Mouse (Mus musculus): Measurements from ENCODE around the gene Doc2b. TPM values are rescaled to one million over a fixed set of nuclear protein-coding genes. Genes with fewer than 3 reads are reported as not detected.

Doc2b gene
- polyA plus RNA-seq, 1 experiment from 2014 or later: 3.4 TPM

DNA sequence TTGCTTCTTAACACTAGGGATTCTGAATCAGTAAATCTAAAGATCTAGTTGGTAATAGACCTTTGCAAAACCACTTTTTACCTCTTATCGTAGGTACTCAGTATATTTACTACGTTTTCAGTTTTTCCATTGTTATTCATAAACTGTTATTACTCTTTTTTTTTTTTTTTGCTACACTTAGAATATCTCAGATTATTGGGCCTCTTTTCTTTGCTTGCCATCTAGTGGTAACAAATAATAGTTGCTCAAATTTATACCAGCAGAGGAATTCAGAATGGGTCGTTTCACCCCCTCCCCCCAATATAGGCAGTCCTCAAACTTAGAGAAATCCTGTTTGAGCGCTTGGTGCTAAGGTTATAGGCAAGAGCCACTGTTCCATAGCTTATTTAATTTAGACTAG lies 44.8 kb downstream of the Doc2b start:
- Histone ChIP-seq H3K4me2 (no peak overlapping the region), H3K27me3 (no peaks in the 10 kb centered on the region), H3K9me3 (no peaks in the 10 kb centered on the region), H3K9ac (no peak overlapping the region), H3K4me1 (replicated peaks) (peaks cover 44% of the 10 kb centered on the region), H3K27ac (replicated peaks) (no peak overlapping the region), H3K36me3 (no peaks in the 10 kb centered on the region), H3K4me3 (no peak overlapping the region)
- ATAC-seq (ENCODE audit: low FRiP score, low read depth): no peak
- 74% methylated on average over 4 of the region's 4 CpGs for whole genome bisulfite sequencing

DNA sequence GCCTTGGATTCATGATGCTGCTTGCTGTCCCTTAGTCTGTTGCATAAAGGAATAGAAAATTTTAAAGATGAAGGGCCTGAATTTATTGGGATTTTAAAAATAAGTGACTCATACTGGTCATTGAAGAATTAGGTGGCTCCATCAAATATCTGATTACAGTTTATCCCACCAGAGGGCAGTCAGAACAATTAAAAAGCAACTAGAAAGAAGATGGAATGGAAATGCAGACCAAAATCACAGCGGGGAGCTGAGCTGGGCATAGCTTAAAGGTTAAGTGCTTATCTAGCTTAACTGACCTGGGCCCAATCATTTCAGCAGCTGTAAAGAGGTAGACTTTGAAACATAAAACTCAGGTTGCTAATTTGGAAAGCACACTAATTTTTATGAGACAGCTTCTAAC lies 45.3 kb downstream of the Doc2b start:
- H3K4me1 ChIP-seq (replicated peaks): peaks cover 44% of the 10 kb centered on the region

DNA sequence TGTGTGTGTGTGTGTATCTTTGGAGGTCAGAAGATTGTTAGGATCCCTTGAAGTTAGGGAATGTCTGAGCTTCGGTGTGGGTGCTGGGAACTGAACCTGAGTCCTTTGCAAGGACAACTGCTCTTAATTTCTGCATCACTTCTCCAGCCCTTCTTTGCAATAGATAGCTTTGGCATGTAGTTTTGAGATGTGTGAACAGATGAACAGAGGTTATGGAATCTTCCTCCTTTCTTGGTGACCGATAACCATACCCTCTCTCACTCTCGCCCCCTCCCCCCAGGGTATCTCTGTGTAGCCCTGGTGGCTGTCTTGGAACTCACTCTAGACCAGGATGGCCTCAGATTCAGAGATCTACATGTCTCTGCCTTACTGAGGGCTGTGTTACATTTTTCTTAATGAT lies 51.1 kb downstream of the Doc2b start:
- ATAC-seq (ENCODE audit: low FRiP score, low read depth): no peak
- Histone ChIP-seq H3K4me2 (no peak overlapping the region), H3K4me1 (replicated peaks) (peaks cover 53% of the 10 kb centered on the region), H3K36me3 (no peaks in the 10 kb centered on the region), H3K9me3 (no peaks in the 10 kb centered on the region), H3K27me3 (no peaks in the 10 kb centered on the region), H3K9ac (no peak overlapping the region), H3K27ac (replicated peaks) (no peak overlapping the region), H3K4me3 (no peak overlapping the region)
- 97% methylated on average over 3 of the region's 3 CpGs for WGBS

More for the DNA sequence above, 45.3 kb downstream of the Doc2b start:
- Histone ChIP-seq H3K9ac (no peak overlapping the region), H3K9me3 (no peaks in the 10 kb centered on the region), H3K4me2 (no peak overlapping the region), H3K36me3 (no peaks in the 10 kb centered on the region), H3K4me3 (no peak overlapping the region), H3K27me3 (no peaks in the 10 kb centered on the region), H3K27ac (replicated peaks) (no peak overlapping the region)
- no peak for ATAC-seq (ENCODE audit: low FRiP score, low read depth)
- WGBS: 63% methylated on average over 1 of the region's 1 CpGs

GRCm38 (mm10) chr11:75741615-75742014 lies 54.2 kb downstream of the Doc2b start:
- Histone ChIP-seq H3K4me1 (replicated peaks) (peaks cover 46% of the 10 kb centered on the region), H3K27ac (replicated peaks) (no peak overlapping the region)
- WGBS: 81% methylated on average over 3 of the region's 3 CpGs

GRCm38 (mm10) chr11:75740204-75740603 lies 55.6 kb downstream of the Doc2b start:
- peaks cover 59% of the 10 kb centered on the region for H3K4me1 ChIP-seq (replicated peaks)

More at GRCm38 (mm10) chr11:75741615-75742014, 54.2 kb downstream of the Doc2b start:
- no peak overlapping the region for H3K4me3 ChIP-seq
- no peak overlapping the region for H3K9ac ChIP-seq
- H3K4me2 ChIP-seq: no peak overlapping the region
- ATAC-seq (ENCODE audit: low FRiP score, low read depth): no peak
- H3K9me3 ChIP-seq: no peaks in the 10 kb centered on the region
- H3K36me3 ChIP-seq: no peaks in the 10 kb centered on the region
- no peaks in the 10 kb centered on the region for H3K27me3 ChIP-seq

GRCm38 (mm10) chr11:75738477-75738821 lies 57.4 kb downstream of the Doc2b start:
- Histone ChIP-seq H3K36me3 (no peaks in the 10 kb centered on the region), H3K4me3 (no peak overlapping the region), H3K9ac (no peak overlapping the region), H3K9me3 (no peaks in the 10 kb centered on the region), H3K4me1 (replicated peaks) (peaks cover 66% of the 10 kb centered on the region), H3K27ac (replicated peaks) (no peak overlapping the region), H3K27me3 (no peaks in the 10 kb centered on the region), H3K4me2 (no peak overlapping the region)
- no peak for ATAC-seq (ENCODE audit: low FRiP score, low read depth)
- 95% methylated on average over 7 of the region's 7 CpGs for WGBS

More at GRCm38 (mm10) chr11:75740204-75740603, 55.6 kb downstream of the Doc2b start:
- no peak overlapping the region for H3K9ac ChIP-seq
- ATAC-seq (ENCODE audit: low FRiP score, low read depth): no peak
- no peaks in the 10 kb centered on the region for H3K36me3 ChIP-seq
- H3K27ac ChIP-seq (replicated peaks): no peak overlapping the region
- H3K4me2 ChIP-seq: no peak overlapping the region
- H3K4me3 ChIP-seq: no peak overlapping the region
- H3K9me3 ChIP-seq: no peaks in the 10 kb centered on the region
- 68% methylated on average over 3 of the region's 3 CpGs for WGBS
- H3K27me3 ChIP-seq: no peaks in the 10 kb centered on the region

- peaks cover 66% of the 10 kb centered on the region for H3K4me1 ChIP-seq (replicated peaks)
- no peaks in the 10 kb centered on the region for H3K9me3 ChIP-seq
- no peak for ATAC-seq (ENCODE audit: low FRiP score, low read depth)
- no peaks in the 10 kb centered on the region for H3K27me3 ChIP-seq
- H3K36me3 ChIP-seq: no peaks in the 10 kb centered on the region
- WGBS: 88% methylated on average over 2 of the region's 2 CpGs
- 0 out of 2 replicates have a peak overlapping the region, but pooled peaks have one; percentile 21 for H3K4me2 ChIP-seq
- H3K9ac ChIP-seq: no peak overlapping the region
- no peak overlapping the region for H3K27ac ChIP-seq (replicated peaks)
- no peak overlapping the region for H3K4me3 ChIP-seq
Measured at GRCm38 (mm10) chr11:75737806-75738476, 57.9 kb downstream of the Doc2b start.

DNA sequence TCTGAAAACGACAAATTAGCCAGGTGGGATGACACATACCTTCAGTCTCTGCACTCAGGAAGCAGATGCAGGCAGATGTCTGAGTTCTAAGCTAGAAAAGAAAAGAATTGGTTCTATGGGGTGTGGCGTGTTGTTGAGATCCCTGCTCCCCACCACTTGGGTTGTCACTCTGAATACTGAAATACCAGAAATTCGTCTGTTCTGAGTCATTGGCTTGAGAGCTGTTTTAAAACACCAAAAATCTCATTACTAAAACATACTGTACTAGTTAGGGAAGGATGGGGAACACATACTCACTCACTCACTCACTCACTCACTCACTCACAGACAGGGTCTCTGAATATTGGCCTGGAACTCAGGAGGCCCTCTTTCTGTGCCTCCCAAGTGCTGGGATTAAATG lies 58.9 kb downstream of the Doc2b start:
- H3K4me2 ChIP-seq: peak overlapping the region; percentile 35
- no peaks in the 10 kb centered on the region for H3K9me3 ChIP-seq
- ATAC-seq (ENCODE audit: low FRiP score, low read depth): no peak
- no peaks in the 10 kb centered on the region for H3K36me3 ChIP-seq
- no peak overlapping the region for H3K4me3 ChIP-seq
- no peak overlapping the region for H3K9ac ChIP-seq
- peaks cover 63% of the 10 kb centered on the region for H3K4me1 ChIP-seq (replicated peaks)
- no peak overlapping the region for H3K27ac ChIP-seq (replicated peaks)
- WGBS: 65% methylated on average over 3 of the region's 3 CpGs
- H3K27me3 ChIP-seq: no peaks in the 10 kb centered on the region

DNA sequence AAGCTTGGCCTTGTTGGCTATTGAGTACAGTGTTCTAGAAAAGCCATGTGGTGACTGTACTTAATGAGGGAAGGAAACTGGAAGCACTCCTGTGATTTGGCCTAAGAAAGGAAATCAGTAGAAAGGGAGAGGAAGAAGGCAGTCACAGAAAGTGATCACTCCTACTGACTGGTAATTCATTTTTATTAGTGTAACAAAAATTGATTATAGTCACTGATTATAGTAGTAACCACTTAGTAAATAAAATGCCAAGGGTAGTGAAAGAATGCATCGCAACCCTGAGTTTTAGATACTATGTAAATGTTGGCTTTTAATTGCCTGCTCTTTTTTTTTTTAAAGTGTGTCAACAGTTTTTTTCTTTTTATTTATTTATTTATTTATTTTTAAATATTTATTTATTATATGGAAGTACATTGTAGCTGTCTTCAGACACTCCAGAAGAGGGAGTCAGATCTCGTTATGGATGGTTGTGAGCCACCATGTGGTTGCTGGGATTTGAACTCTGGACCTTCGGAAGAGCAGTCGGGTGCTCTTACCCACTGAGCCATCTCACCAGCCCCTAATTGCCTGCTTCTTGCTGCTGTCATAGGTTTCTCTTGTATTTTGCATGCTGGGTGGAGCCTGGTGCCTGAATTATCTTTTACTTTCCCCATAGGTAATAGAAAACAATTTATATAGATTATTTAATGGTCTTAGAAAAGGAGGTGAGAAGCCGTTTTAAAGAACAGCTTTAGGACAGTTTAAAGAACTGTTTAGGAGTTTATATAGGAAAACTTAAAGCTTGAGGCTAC lies 60.2 kb downstream of the Doc2b start:
- H3K9me3 ChIP-seq: no peaks in the 10 kb centered on the region
- peak overlapping the region; percentile 73 for H3K4me3 ChIP-seq
- 67% methylated on average over 5 of the region's 5 CpGs for WGBS
- no peak overlapping the region for H3K27ac ChIP-seq (replicated peaks)
- peak overlapping the region; percentile 78 for H3K4me2 ChIP-seq
- ATAC-seq (ENCODE audit: low FRiP score, low read depth): no peak
- no peaks in the 10 kb centered on the region for H3K27me3 ChIP-seq
- H3K36me3 ChIP-seq: no peaks in the 10 kb centered on the region
- no peak overlapping the region for H3K9ac ChIP-seq
- peaks cover 56% of the 10 kb centered on the region for H3K4me1 ChIP-seq (replicated peaks)

GRCm38 (mm10) chr11:75733227-75733940 lies 62.5 kb downstream of the Doc2b start:
- Histone ChIP-seq H3K36me3 (no peaks in the 10 kb centered on the region), H3K27ac (replicated peaks) (peak overlapping the region; percentile 99), H3K4me3 (peak overlapping the region; percentile 73), H3K4me2 (peak overlapping the region; percentile 78), H3K9me3 (no peaks in the 10 kb centered on the region), H3K9ac (peak overlapping the region; percentile 98), H3K4me1 (replicated peaks) (peaks cover 45% of the 10 kb centered on the region), H3K27me3 (no peaks in the 10 kb centered on the region)
- ATAC-seq (ENCODE audit: low FRiP score, low read depth): peak; percentile 40
- WGBS: 1% methylated on average over 39 of the region's 52 CpGs

- peak within 1 kb of the TSS; percentile 73 for H3K4me3 ChIP-seq
- H3K27me3 ChIP-seq: no peaks in the 10 kb centered on the region
- no peaks in the 10 kb centered on the region for H3K9me3 ChIP-seq
- peak within 1 kb of the TSS; percentile 98 for H3K9ac ChIP-seq
- peaks cover 38% of the 10 kb centered on the region for H3K4me1 ChIP-seq (replicated peaks)
- H3K27ac ChIP-seq (replicated peaks): peak within 1 kb of the TSS; percentile 99
- peak; percentile 94 for ATAC-seq (ENCODE audit: low FRiP score, low read depth)
- H3K36me3 ChIP-seq: no peaks in the 10 kb centered on the region
- WGBS: under 1% methylated on average over 73 of the region's 76 CpGs
- peak within 1 kb of the TSS; percentile 78 for H3K4me2 ChIP-seq
Measured at GRCm38 (mm10) chr11:75732434-75733226, 63.2 kb downstream of the Doc2b start, which contains the start of gene Ywhae. Ywhae (plus strand) TSS chr11:75732869.

Data from hindbrain, embryonic 15.5 days (tissue).